Mouse (Mus musculus) myocyte (in vitro differentiated cells): ENCODE measurements around the gene Nfe2l1.

Experiments
- E2F4 ChIP-seq: IDR thresholded peaks from one replicate; pipeline ENCODE4 v1.6.1; 2011; ENCODE audit warnings: mild to moderate bottlenecking, control low read depth, moderate library complexity; ENCODE audit not compliant: insufficient read depth
- MAX ChIP-seq: IDR thresholded peaks from one replicate; pipeline ENCODE4 v1.6.1; 2011; ENCODE audit warnings: low read depth, mild to moderate bottlenecking, control low read depth
- MYOG ChIP-seq, 3 experiments: IDR thresholded peaks; one replicate each; pipeline ENCODE4 v1.6.1; 2011; ENCODE audit warnings: control low read depth in 2 of 3, low read depth in 2 of 3, mild to moderate bottlenecking in 2 of 3; ENCODE audit not compliant: insufficient read length in 2 of 3, control insufficient read depth in 1 of 3, insufficient read depth in 1 of 3
- REST ChIP-seq: IDR thresholded peaks from one replicate; pipeline ENCODE4 v1.6.1; 2011; ENCODE audit warnings: mild to moderate bottlenecking, control low read depth, moderate library complexity; ENCODE audit not compliant: insufficient read depth, insufficient read length
- USF1 ChIP-seq: IDR thresholded peaks from one replicate; pipeline ENCODE4 v1.6.1; 2011; ENCODE audit warnings: low read depth, mild to moderate bottlenecking, control low read depth, moderate library complexity

GRCm38 (mm10) chr11:96875745-96876144 lies 46.0 kb upstream of the Nfe2l1 start:
- no peak for TF ChIP-seq MAX
- no peak for TF ChIP-seq REST
- TF ChIP-seq E2F4: no peak
- TF ChIP-seq MYOG (IDR thresholded peaks at IDR 0.05; ENCODE audit: control insufficient read depth in 1 of 3, insufficient read depth in 1 of 3, insufficient read length in 2 of 3, low read depth in 2 of 3): peak in 2 of 3 experiments; percentile 50 to 62
- TF ChIP-seq USF1: no peak
